Mouse (Mus musculus) megakaryocyte, adult 5-6 weeks (primary cell): ENCODE measurements around the gene Ppm1f. TPM values are rescaled to one million over a fixed set of nuclear protein-coding genes. Genes with fewer than 3 reads are reported as not detected.
"Not testable (repeated sequence)": the region's sequence is repeated elsewhere in the genome, so short reads cannot be mapped to it uniquely, and the experiment has no call there.

ENCODE experiments used
- ATAC-seq: 2 replicates; pipeline ENCODE4 v1.8.0; 2016; ENCODE audit warnings: mild to moderate bottlenecking, inconsistent platforms; ENCODE audit not compliant: poor library complexity, severe bottlenecking
- total RNA-seq, 2 experiments: library from RNA; stranded (forward) in 1 of 2; stranded (reverse) in 1 of 2; fragments of 153-499, 151-499 nt in 1 of 2; fragments of 221-1000, 200-1000 nt in 1 of 2; gene quantifications; 2 replicates each; pipeline versions ENCODE4 v1.2.3 to v1.2.4; 2015 to 2017

Gene Ppm1f
- total RNA-seq, 2 experiments from 2014 or later, result 1.6 to 6.5 TPM

GRCm38 (mm10) chr16:16907799-16908198, 11.5 kb downstream of the Ppm1f start:
- no peak for ATAC-seq

DNA sequence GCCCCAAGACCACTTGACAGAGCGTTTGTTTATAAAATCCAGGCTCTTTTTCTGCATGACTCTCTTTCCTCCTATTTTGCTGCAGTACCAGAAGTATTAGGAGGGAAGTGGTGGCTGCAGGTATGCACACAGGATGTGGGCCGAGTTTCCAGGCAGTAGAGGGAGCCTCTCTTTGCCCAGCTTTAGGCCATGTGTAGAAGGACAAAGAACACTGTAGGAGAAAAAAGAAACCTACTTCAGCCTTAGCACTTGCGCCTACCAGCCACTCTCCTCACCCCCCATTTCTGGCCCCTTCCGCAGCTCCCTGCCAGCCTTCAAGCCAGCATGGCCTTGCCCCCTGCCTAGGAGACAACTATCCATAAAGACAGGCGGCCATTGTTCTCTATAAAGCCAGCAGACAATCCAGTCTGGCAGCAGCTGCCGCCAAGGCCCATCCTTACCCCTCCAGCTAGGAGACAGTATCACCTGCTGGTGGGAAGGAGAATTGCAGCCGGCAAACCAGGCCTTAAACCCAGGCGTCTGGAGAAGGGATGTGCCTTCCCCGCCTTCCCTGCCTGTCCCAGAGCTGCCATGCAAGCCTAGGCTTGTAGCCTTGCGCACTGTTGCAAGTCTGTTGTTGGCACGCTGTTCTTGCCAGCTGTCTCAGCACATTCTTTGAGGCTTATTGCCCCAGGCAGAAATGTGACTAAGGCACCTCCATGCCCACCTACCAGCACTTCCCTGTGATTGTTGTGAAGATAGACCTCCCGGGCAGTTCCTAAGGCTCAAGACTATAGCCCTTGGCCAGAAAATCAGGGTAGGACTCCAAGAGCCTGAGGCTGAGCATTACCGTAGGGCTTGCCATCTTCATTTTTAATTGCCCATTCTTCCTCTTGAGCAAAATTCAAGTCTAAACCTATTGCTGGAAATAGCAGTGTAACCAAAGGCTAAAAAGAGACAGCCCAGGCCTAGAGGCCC, 15.7 kb downstream of the Ppm1f start:
- ATAC-seq, result peak; percentile 98

- ATAC-seq, result no peak
Measured at GRCm38 (mm10) chr16:16913440-16913839, 17.2 kb downstream of the Ppm1f start.

GRCm38 (mm10) chr16:16918441-16919117, 22.3 kb downstream of the Ppm1f start:
- ATAC-seq, result no peak

GRCm38 (mm10) chr16:16921021-16921435, 24.8 kb downstream of the Ppm1f start:
- ATAC-seq, result peak; percentile 64

GRCm38 (mm10) chr16:16924481-16924880, 28.2 kb downstream of the Ppm1f start:
- no peak for ATAC-seq

DNA sequence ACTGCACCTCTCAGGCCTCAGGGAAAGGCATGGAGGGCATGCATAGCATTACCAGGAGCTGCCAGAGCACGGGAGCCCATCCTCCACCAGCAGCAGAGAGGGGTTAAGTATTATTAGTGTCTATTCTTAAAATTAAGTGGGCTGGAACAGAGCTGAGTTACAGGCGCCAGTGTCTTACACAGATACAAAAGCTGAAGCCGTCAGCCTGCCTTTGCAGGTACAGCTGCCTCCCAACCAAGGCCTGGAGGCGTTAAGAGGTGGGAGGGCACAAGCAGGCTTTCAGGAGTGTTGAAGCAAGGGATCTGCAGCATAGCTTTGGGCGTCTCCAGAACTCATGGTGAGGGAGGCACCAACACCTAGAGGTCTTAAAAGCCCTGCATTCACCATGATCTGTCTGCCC, 30.3 kb downstream of the Ppm1f start:
- ATAC-seq, result no peak

GRCm38 (mm10) chr16:16928908-16929307, 32.6 kb downstream of the Ppm1f start:
- not testable (repeated sequence) for ATAC-seq

- no peak for ATAC-seq
Measured at GRCm38 (mm10) chr16:16930326-16930725, 34.1 kb downstream of the Ppm1f start.

GRCm38 (mm10) chr16:16930810-16931296, 34.6 kb downstream of the Ppm1f start:
- no peak for ATAC-seq

DNA sequence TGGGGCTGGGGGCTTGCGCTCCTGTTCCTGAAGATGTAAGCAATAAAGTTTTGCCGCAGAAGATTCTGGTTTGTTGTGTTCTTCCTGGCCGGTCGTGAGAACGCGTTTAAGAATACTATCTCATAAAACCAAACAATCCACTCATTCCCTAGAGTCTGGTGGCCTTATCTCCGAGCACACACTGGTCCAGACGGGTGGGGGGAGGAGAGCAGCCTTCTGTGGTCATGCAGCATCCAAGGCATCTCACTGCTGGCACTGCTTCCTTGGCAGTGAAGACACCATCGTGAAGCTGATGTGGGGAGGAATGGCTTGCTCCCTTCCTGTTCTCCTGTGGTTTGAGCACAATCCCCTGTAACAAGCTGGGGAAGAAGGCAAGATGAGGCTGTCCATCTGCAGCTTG, 43.3 kb downstream of the Ppm1f start:
- ATAC-seq, result no peak

GRCm38 (mm10) chr16:16941078-16941477, 44.8 kb downstream of the Ppm1f start:
- no peak for ATAC-seq

GRCm38 (mm10) chr16:16958575-16958974, 62.3 kb downstream of the Ppm1f start:
- no peak for ATAC-seq

- no peak for ATAC-seq
Measured at GRCm38 (mm10) chr16:16959907-16960306, 63.6 kb downstream of the Ppm1f start.

- no peak for ATAC-seq
Measured at GRCm38 (mm10) chr16:16965149-16965548, 68.9 kb downstream of the Ppm1f start.

DNA sequence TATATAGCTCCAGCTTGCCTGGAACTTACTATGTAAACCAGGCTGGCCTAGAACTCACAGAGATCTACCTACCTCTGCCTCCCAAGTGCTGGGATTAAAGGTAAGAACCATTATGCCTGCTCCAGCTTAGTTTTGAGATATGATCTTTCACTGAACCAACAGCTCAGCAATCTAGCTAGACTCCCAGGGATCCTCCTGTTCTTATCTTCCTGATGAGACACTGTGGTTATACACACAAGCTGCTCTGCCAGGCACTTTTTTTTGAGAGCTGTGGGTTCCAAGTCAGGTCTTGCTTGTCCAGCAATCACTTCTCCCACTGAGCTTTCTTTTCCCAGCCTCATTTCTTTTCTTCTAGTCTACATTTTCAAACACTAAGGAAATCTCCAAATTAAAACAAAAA, 70.0 kb downstream of the Ppm1f start:
- ATAC-seq, result no peak

Other genes starting within 250 kb of the Ppm1f start
- gene Olfr19, start 220.1 kb upstream of the Ppm1f start, total RNA-seq (2015), result not detected in 2 replicates
- not detected in 2 replicates for gene Olfr19, start 220.1 kb upstream of the Ppm1f start, total RNA-seq (2017)
- not detected in 2 replicates for gene Spag6l, start 67.0 kb upstream of the Ppm1f start, total RNA-seq (2015)
- gene Spag6l, start 67.0 kb upstream of the Ppm1f start, total RNA-seq (2017), result not detected in 2 replicates
- gene Igll1, start 32.5 kb upstream of the Ppm1f start, total RNA-seq (2015), result 1.3 TPM in 1 of 2 replicates, not detected in the other
- gene Igll1, start 32.5 kb upstream of the Ppm1f start, total RNA-seq (2017), result 0.45 and 0.51 TPM in 2 replicates
- 24.8 and 31.2 TPM in 2 replicates for gene Top3b, start 25.7 kb upstream of the Ppm1f start, total RNA-seq (2015)
- gene Top3b, start 25.7 kb upstream of the Ppm1f start, total RNA-seq (2017), result 31.6 and 41.8 TPM in 2 replicates
- not detected in 2 replicates for gene Vpreb1, start 25.6 kb upstream of the Ppm1f start, total RNA-seq (2015)
- gene Vpreb1, start 25.6 kb upstream of the Ppm1f start, total RNA-seq (2017), result 1.6 TPM in 1 of 2 replicates, not detected in the other
- 109 and 111 TPM in 2 replicates for gene Mapk1, start 86.9 kb downstream of the Ppm1f start, total RNA-seq (2015)
- gene Mapk1, start 86.9 kb downstream of the Ppm1f start, total RNA-seq (2017), result 114 and 121 TPM in 2 replicates
- 0.33 and 1.0 TPM in 2 replicates for gene Ypel1, start 173.2 kb downstream of the Ppm1f start, total RNA-seq (2015)
- gene Ypel1, start 173.2 kb downstream of the Ppm1f start, total RNA-seq (2017), result 0.15 TPM in 1 of 2 replicates, not detected in the other
- gene Ppil2, start 214.8 kb downstream of the Ppm1f start, total RNA-seq (2015), result 64.8 and 83.6 TPM in 2 replicates
- 104 and 111 TPM in 2 replicates for gene Ppil2, start 214.8 kb downstream of the Ppm1f start, total RNA-seq (2017)
- gene 2610318N02Rik, start 228.7 kb downstream of the Ppm1f start, total RNA-seq (2015), result 6.3 and 6.5 TPM in 2 replicates
- gene 2610318N02Rik, start 228.7 kb downstream of the Ppm1f start, total RNA-seq (2017), result 3.5 and 5.4 TPM in 2 replicates
- 76.6 and 79.4 TPM in 2 replicates for gene Sdf2l1, start 235.9 kb downstream of the Ppm1f start, total RNA-seq (2015)
- gene Sdf2l1, start 235.9 kb downstream of the Ppm1f start, total RNA-seq (2017), result 75.8 and 87.0 TPM in 2 replicates
- gene Ydjc, start 248.2 kb downstream of the Ppm1f start, total RNA-seq (2015), result 2.8 and 5.2 TPM in 2 replicates
- 2.4 and 7.0 TPM in 2 replicates for gene Ydjc, start 248.2 kb downstream of the Ppm1f start, total RNA-seq (2017)